Mouse (Mus musculus): ENCODE measurements around the gene Ubb.
A peak's percentile ranks its signal among the peaks of the same experiment; 100 is the strongest.

The Ubb gene

DNA sequence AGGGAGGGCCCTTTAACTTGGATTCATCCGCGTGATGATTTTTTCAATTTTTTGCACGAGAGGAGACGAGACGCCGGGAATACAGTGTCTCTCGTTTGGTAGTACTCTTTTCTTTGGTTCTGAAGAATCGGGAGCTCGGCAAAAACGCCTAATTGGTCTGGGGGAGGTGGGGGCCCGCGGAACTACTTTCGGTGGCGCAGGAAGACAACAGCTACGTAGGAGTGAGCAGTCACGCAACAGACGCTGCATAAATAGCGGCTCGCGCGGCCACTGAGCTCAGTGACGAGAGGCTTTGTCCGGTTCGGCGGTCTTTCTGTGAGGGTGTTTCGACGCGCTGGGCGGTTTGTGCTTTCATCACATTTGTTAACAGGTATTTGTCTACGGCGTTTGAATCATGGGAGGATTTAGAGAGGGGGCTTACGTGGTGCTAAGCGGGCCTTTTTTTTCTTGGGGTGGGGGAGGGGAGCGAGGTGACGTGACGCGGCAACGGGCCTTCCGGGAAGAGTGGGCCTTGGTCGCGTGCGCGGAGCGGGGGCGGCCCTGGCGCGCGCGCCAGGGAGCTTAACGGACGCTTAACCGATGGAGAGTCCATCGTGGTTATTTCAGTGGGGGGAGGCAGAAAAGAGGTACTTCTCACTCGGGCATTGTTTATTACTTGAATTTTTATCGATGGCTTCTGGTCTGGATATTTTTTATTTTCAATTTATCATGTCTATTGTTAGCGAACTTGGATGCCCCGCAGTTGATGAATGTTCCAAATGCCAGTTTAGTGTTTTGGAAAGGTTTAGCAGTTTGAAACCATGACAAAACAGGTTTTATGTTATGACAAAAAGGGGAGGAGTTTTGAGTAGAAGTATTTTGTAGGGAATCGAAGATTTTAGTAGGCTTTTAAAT is 502 bp downstream of the Ubb start:
- DNase-seq (ENCODE audit: low spot score in 2 of 2), result peak; percentile 86 to 94

DNA sequence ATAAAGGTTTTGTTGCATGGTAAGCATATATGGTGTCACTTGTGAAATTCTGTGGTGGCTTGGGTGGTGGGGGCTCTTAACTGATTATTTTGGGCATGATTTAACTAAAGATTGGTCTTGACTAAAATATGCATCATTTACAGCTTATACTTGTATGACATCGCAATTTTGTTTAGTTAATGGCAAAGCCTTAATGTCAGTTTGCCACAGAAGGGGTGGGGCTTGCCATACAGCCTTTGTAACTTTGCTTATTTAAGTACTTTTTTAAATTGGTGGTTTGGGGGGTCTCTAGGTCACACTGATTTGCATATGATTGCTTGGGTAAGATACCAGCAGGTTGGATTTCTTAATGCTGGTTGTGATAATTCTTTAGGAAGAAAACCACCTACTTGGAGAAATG is 2.2 kb downstream of the Ubb start:
- DNase-seq (ENCODE audit: low spot score in 2 of 2), result no peak

DNA sequence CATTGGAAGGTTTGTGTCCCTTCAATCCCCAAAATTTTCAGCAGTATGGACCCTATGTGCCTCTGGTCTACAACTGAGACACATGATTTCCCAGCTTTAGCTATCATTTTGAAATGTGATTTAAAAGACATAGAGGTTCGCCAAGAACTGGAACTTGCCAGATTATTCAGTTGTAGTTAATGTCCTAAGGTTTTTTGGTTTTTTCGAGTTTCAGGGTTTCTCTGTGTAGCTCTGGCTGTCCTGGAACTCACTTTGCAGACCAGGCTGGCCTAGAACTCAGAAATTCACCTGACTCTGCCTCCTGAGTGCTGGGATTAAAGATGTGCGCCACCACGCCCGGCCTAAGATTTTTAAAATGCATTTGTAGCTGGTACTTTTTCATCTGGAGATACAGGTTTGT is 2.7 kb downstream of the Ubb start:
- DNase-seq (ENCODE audit: low spot score in 2 of 2), result no peak

DNA sequence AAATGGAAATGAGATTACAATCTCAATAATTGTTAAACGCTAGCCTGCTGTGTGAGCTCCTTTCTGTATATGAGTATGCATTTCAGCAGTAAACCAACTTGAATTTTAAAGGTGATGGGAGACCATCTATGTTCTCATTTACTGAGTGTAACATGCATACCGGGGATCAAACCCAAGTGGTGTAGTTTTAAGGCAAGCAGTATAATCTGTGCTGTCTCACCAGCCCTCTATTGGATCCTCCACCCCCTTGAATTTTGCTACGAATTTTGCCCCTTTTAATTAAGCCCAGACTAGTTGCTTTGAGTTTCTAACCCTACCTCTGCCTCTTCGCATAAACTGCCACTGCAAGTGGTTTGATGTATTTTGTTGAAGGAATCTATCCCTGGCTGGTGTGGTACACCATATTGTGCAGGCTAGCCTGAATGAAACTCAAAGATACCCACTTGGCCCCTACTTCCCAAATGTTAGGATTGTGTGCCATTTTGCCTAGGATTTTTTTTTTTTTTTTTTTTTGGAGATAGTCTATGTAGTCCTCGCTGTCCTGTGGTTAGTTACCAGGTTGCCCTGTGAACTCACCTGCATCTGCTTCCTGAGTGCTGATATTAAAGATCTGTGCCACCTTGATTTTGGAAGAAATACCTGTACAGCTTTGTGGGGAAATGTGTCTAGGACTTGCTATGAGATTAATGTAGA is 3.3 kb downstream of the Ubb start:
- DNase-seq (ENCODE audit: low spot score in 2 of 2), result no peak

DNA sequence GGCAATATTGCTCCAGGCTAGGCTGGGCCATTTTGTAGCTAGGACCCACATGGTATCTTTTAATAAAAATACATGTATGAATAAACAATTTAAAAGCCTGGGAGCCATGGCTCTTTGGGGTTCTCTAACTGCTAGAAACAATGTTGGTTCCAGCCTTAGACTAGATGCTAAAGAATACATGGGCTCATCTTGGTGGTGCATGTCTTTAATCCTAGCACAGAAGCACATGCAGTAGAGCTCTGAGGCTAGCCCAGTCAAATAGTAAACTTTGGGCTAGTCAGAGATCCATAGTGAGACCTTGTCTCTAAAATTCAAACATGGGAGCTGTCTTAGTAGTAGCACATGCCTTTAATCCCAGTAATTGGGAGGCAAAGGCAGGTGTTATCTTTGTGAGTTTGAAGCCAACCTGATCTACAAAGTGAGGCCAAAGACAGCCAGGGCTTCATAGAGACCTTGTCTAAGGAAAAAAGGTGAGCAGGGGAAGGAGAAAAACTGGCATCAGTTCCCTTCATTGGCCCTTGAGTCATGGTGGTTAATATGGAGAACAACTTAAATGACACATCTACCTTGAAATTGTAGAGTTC is 4.1 kb downstream of the Ubb start:
- no peak for DNase-seq (ENCODE audit: low spot score in 2 of 2)

DNA sequence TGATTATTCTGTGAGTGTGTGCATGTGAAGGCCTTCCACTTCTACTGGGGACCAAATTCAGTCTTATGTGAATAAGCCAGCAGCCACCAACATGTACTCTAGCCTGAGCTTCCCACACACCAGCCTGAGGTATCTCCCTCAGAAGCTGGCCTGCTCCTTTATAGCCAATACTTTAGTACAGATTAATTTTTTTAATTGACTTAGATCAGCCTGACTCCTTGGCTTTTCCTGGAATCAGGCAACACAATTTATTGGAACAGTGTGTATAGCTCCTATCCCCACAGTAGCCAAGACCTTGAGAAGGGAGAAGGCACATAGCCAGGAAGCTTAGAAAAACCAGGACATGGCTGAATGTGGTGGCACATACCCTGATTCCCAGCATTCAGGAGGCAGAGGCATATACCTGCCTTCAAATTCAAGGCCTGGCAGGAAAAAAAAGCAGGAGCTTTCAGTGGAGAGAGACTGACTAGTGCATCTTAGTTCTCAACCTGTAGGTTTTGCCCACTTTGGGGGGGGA is 5.0 kb downstream of the Ubb start:
- no peak for DNase-seq (ENCODE audit: low spot score in 2 of 2)

DNA sequence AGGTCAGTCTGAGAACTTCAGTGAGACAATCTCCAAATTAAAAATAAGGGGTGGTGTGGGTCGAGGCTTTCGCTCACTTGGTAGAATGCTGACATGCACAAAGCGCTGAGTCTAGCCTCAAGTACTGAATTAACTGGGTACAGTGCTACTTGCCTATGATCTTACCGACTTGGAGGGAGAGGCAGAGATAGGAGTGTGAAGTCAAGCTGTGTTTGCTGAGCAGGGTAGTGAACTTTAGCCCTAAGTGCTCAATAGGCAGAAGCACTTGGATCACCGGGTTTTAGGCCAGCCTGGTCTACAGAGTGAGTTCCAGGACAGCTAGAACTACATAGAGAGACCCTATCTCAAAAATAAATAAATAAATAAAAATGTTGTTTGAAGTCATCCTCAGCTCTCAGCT is 6.2 kb downstream of the Ubb start:
- DNase-seq (ENCODE audit: low spot score in 2 of 2), result no peak

DNA sequence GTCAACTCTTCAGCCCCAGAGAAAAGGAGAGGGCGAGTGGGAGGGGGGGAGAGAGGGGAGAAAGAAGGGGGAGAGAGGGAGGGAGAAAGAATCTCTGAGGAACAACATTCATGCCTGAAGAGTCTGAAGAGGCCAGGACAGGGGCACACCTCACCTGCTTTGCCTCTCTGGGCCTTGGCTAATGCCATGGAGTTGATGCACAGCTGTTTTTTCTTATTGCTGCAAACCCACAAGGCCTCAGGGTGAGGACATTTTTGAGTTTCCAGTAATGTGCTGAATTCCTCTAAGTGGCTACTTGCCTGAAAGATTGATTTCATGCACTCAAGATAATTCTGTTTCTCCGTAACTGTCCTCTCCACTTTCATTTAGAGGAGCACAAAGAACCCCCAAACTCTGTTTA is 7.2 kb downstream of the Ubb start:
- DNase-seq (ENCODE audit: low spot score in 2 of 2), result no peak

DNA sequence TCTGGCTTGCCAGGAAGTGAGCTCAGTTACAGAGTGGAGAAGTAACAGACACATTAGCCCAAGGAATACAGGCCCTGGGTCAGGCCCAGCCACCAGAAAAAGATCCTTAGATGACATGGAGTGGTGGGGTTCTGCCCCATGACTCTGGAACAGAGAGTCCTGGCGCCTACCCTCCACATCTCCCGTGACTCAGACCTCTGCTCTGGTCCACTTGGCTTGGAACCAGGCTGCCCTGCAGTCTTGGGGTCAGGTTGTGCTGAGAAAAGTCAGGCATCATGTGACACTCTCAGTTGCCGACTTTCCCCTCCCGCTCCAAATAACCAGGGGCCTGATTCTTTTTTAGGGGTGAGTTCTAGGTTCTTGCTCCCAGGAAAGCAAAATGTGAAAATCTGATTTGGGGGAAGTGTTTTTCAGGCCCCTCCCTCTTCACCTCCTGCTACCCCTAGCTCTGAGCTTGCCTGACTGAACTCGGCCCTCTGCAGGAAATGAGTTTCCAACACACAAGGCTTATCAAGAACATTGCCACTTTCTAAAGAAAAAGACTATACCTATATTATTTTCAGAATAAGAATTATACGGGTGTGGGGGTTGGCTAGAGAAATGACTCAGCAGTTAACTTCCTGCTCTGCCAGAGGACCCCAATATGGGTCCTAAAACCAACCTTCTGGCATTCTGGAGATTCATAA is 8.1 kb downstream of the Ubb start:
- no peak for DNase-seq (ENCODE audit: low spot score in 2 of 2)

DNA sequence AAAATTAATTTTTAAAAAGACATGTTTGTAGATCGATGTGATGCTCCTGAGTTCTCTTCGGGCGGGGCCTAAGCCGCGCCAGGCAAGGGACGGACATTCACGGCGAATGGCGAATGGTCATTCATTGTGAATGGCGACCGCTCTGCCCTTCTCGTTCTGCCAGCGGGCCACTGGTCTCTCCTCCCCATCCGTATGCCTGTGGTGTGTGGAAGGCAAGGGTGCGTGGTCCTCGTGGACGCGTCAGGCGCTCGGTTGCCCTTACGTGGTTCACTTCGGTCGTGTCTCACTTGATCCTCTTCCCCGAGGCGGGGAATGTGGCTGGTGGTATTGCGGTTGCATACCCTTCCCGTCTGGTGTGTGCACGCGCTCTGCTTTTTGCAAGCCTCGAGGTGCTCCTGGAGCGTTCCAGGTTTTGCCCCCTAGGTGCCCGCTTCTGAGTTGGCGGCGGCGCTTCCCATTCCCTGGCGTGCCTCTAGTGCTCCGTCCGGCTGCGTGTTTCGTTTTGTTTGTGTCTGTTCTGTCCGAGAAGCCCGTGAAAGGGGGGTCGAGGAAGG is 9.6 kb downstream of the Ubb start:
- peak in 1 of 2 experiments; percentile 20 for DNase-seq (ENCODE audit: low spot score in 2 of 2)

DNA sequence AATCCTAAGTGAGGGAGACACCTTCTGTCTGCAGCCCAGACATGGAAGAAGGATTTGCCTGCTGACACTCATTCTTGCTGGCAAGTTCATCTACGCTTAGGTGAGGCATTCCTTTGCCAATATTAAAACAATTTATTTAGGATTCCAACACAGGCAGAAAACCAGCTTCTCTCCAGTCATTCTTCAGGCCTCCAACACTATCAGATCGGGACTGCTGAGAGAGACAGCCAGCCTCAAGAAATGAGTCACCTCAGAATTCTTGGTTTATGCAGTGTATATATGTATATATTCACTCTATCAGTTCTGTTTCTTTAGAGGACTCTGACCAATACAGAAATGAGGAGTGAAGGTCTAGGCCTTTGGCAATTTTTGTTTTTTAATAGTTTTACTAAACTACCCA is 12.6 kb downstream of the Ubb start:
- DNase-seq (ENCODE audit: low spot score in 2 of 2), result no peak

DNA sequence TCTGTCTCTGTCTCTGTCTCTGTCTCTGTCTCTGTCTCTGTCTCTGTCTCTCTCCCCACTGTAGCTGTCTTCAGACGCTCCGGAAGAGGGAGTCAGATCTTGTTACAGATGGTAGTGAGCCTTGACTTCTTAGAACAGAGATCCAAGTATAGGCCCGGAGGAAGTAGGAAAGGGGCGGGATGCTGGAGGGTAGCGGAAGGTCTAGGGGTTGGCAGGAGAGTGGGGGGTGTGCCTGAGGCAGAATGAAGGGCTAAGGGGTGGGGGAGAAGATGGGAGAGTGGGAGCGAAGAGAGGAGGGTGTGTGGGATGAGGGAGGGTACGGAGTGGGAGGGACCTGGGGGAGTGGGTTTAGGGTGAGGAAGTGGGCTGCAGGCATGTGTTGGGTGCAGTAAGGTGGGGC is 14.8 kb downstream of the Ubb start:
- no peak for DNase-seq (ENCODE audit: low spot score in 2 of 2)

DNA sequence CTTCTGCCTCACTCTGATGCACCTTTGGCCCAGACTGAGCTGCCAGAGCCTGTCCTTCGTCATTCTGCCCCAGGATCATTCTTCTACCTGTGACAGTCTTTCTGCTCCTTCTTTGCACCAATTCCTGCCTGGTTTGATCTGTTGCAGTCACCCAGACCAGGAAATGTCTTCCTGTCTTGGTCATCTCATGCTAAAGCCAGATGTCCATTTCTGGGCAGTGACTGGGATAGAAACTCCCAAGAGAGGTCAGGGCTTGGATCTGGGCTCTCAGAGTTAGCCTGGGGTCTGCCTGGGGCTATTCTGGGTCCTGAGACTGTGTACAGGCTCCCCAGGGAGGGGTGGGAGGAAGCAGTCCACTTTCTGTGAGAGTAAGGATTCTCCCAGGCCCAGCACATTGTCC is 15.2 kb downstream of the Ubb start:
- DNase-seq (ENCODE audit: low spot score in 2 of 2), result no peak

DNA sequence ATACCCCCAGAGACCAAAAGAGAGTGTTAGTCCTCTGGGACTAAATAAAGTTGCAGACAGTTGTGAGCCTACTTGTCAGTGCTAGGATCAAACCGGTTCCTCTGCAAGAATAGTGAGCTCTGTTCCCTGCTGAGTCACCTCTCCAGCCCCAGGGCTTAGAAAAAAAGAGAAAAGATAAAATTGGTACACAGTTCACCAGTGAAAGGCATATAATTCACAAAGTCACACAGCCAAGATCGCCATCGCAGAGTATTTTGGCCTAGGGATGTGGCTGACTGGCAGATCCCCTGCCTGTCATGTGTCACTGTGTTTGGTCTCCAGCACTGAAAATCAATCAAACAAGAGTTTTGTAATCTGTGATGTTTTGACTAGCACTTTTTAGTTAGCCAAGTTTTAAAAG is 17.3 kb downstream of the Ubb start:
- DNase-seq (ENCODE audit: low spot score in 2 of 2), result no peak

DNA sequence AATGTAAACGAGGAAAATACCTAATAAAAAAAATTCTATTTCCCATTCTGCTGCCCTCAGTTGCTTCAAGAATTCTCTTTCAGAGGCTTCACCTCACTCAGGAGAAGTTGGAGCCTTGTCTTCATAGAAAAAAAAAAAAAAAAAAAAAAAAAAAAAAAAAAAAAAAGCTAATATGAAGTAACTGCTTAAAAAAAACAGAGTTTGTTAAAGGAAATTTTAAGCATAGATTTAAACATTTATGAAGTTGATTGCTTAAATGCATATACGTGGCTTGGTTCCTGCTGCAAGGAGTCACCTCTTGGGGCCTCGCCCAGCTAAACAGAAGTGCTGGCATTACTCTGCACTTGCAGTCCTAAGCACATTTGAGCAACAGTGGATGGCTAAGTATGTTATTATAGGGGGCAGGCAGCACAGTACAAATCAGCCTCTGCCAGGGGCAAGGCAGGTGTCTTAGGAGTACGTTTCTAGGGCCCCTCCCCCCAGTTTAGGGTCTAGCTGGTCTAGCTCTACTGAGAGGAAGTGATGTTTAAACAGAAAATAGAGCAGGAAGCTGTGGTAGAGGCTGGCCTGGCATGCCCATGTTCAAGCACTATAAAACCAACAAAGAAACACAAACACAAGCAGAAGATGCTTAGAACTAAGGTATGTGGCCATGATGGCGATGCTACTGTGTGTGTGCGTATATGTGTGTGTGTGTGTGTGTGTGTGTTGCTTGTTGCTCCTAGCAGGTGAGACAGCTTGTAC is 23.2 kb downstream of the Ubb start, which contains the start of gene Trpv2:
TSS of gene Trpv2 (plus strand) at position 528 of the 744 bp plus-strand sequence.
- DNase-seq (ENCODE audit: low spot score in 2 of 2), result peak; percentile 83 to 84

DNA sequence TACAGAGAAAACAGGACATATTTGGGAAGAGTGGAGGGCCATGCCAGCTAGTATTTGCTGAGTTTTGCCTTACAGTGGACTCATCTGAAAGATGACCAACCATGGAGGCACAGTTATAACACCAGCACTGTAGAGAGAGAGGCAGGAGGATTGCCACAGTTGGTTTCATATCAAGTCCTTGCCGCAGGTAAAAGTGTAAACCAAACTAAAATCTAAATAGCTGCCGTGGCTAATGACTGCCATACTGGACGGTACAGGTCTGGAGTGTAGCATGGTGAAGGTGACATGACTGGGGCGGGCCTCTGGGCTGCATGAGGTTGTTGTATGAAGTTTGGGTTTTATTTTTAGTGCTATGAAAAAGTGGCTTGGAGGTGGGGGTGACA is 23.7 kb downstream of the Ubb start:
- no peak for DNase-seq (ENCODE audit: low spot score in 2 of 2)

DNA sequence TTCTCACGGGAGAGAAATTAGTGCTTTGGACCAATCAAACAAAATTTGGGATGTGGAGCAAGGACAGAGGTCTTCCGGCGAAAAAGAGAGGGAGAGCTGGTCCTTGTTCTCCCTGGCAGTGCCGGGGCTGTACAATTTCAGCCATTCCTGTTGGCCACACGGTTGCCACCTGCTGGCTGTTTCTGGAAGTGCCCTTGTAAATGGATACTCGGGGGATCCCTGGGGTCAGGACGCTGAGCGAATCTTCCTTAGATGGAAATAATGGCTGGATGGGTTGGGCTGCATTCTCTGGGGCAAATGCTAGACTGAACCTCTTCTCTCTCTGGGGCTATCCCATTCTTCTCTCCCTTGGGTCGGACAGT is 24.3 kb downstream of the Ubb start:
- peak; percentile 76 to 88 for DNase-seq (ENCODE audit: low spot score in 2 of 2)

DNA sequence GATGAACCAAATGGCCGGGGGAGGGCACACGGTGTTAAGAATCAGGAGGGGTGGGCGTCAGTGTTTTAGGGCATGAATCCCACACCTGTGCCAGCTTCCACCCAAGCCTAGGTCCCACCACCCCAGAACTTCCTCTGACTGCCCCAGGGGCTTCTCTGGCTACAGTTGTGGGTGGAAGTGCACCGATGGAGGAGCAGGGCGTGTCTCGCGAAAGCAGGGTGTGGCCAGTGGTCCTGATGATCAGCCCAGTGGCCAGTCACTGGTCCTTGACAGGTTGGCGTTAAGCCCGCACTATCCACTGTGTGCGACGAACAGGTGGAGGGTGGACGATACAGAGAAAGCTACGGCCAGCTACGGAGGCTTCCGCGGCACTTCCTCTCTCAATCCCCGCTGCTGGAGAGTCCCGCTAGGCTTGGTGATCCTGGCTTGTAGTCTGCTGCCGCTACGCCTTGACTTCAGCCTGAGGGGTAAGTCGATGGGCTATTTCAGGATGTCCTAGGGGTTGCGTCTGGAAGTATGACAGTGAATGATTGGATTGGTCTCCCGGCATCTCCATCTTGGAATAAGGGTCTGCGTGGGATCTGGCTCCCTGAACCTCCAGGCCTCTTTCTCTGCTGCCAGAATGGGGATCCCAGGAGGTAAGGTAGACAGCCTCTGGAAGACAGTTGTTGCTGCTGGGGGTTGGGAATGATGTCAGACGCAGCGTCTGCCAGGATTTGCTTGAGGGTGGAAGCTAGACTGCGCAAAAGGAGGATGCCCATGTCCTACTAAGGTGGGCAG is 24.9 kb downstream of the Ubb start:
- DNase-seq (ENCODE audit: low spot score in 2 of 2), result peak; percentile 16 to 34

DNA sequence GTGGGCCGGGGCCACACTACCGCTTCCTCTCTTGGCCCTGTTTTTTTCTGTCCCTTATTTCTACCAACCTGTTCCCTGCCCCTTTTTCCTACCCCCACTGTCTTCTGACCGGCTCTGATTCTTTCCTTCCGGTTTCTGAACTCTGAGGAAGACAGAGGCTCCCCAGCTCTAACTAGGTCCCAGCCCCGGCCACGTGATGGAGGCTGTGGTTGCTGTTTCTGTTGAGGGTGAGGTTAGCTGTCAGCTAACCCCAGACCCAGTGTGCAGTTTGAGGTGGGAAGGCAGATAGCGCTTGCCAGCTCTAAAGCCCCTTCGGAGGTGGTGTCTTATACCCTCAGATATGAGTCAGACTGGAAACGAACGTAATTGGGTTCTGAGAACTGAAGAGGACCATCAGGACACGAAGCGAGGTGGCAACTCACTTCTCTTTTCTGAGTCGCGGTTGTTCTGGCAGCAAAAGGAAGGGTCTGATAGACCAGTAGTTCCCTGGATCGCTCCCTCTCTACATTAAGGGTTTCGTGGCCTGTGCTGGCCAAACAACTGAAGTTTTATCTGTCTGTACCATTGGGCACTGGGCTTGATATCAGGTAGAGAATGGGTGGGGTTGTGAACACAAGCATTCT is 25.7 kb downstream of the Ubb start:
- DNase-seq (ENCODE audit: low spot score in 2 of 2), result peak; percentile 72 to 78

DNA sequence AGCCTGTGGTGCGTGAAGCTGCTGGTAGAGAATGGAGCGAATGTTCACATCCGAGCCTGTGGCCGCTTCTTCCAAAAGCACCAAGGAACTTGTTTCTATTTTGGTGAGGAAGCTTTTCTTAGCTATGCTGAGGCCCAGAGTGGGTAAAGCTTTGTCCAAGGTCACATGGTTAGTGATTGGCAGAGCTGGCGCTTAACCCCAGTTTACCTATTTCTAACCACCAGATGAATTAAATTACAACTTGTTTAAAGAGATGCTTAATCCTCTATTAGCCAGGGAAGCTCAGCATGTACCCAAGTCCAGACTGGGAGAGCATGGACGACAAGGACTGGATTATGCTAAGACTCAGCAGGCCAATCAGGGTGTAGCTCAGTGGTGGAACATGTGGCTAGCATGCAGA is 32.1 kb downstream of the Ubb start:
- no peak for DNase-seq (ENCODE audit: low spot score in 2 of 2)

Measured in thymus, postnatal 10 days (tissue).